Mouse (Mus musculus) lung, embryonic 14.5 days (tissue): Measurements from ENCODE around the gene Cavin3. TPM values are rescaled to one million over a fixed set of nuclear protein-coding genes. Genes with fewer than 3 reads are reported as not detected.

Experiments used
- ATAC-seq: fragments of 200-750 bp; cut with Nextera tagmentation; 2 replicates; pipeline ENCODE4 v1.8.0; 2017; ENCODE audit warnings: mild to moderate bottlenecking, moderate TSS enrichment, moderate library complexity; ENCODE audit not compliant: insufficient read depth
- DNase-seq: peaks from one replicate; pipeline ENCODE4 v3.0.0-alpha.2; 2015
- H3K27ac ChIP-seq: fragments of 300-500 bp; sonication (generic); 2 replicates; pipeline ENCODE4 v1.5.1; 2014; ENCODE audit warnings: low read depth, mild to moderate bottlenecking, moderate library complexity
- H3K27me3 ChIP-seq: fragments of 300-500 bp; sonication (generic); 2 replicates; pipeline ENCODE4 v1.6.1; 2014; ENCODE audit warnings: low read length, control low read depth; ENCODE audit not compliant: insufficient read depth
- H3K36me3 ChIP-seq: fragments of 300-500 bp; sonication (generic); 2 replicates; pipeline ENCODE4 v1.6.1; 2014; ENCODE audit warnings: control low read depth; ENCODE audit not compliant: insufficient read depth
- H3K4me1 ChIP-seq: fragments of 300-500 bp; sonication (generic); 2 replicates; pipeline ENCODE4 v1.6.1; 2014; ENCODE audit warnings: antibody characterized with exemption, control low read depth; ENCODE audit not compliant: insufficient read depth
- H3K4me2 ChIP-seq: fragments of 300-500 bp; sonication (generic); 2 replicates; pipeline ENCODE4 v1.6.1; 2014; ENCODE audit warnings: mild to moderate bottlenecking
- H3K4me3 ChIP-seq: fragments of 300-500 bp; sonication (generic); 2 replicates; pipeline ENCODE4 v1.5.1; 2014; ENCODE audit warnings: low read depth, low read length
- H3K9ac ChIP-seq: fragments of 300-500 bp; sonication (generic); 2 replicates; pipeline ENCODE4 v1.6.1; 2014
- H3K9me3 ChIP-seq: fragments of 300-500 bp; sonication (generic); 2 replicates; pipeline ENCODE4 v1.6.1; 2016; ENCODE audit warnings: low read depth, low read length, control low read depth
- CTCF ChIP-seq: IDR thresholded peaks from 2 replicates; pipeline ENCODE4 v1.5.1; 2016; ENCODE audit warnings: antibody characterized with exemption, low read depth
- WGBS: fragments of 180-500 bp; shearing (Covaris S2); extraction: QIAGEN DNeasy Blood & Tissue Kit; methylation state at CpG from one replicate; pipeline ENCODE4 v1.1.7; 2014; 5-methylcytosine and 5-hydroxymethylcytosine counted together
- polyA plus RNA-seq: library from polyadenylated mRNA; unstranded; fragments of >200 nt; fragmentation: Nextera tagmentation; extraction: Ambion mirVana; gene quantifications from 2 replicates; pipeline ENCODE4 v1.2.1, GENCODE M21; 2014

The Cavin3 gene
- polyA plus RNA-seq, 1 experiment from 2014 or later, result 96.1 TPM

- DNase-seq (no peak), ATAC-seq (no peak)
- WGBS, result 27% methylated on average over 4 of the region's 4 CpGs
- H3K27me3 ChIP-seq, result no peaks in the 10 kb centered on the region
- no peaks in the 10 kb centered on the region for H3K36me3 ChIP-seq
- no peak overlapping the region for H3K9ac ChIP-seq
- no peak overlapping the region for H3K4me3 ChIP-seq
- TF ChIP-seq CTCF, result no peak
- H3K4me2 ChIP-seq, result no peak overlapping the region
- H3K4me1 ChIP-seq, result no peaks in the 10 kb centered on the region
- no peak overlapping the region for H3K27ac ChIP-seq
- H3K9me3 ChIP-seq, result no peaks in the 10 kb centered on the region
Measured at GRCm38 (mm10) chr7:105441426-105441825, 40.7 kb downstream of the Cavin3 start.

DNA sequence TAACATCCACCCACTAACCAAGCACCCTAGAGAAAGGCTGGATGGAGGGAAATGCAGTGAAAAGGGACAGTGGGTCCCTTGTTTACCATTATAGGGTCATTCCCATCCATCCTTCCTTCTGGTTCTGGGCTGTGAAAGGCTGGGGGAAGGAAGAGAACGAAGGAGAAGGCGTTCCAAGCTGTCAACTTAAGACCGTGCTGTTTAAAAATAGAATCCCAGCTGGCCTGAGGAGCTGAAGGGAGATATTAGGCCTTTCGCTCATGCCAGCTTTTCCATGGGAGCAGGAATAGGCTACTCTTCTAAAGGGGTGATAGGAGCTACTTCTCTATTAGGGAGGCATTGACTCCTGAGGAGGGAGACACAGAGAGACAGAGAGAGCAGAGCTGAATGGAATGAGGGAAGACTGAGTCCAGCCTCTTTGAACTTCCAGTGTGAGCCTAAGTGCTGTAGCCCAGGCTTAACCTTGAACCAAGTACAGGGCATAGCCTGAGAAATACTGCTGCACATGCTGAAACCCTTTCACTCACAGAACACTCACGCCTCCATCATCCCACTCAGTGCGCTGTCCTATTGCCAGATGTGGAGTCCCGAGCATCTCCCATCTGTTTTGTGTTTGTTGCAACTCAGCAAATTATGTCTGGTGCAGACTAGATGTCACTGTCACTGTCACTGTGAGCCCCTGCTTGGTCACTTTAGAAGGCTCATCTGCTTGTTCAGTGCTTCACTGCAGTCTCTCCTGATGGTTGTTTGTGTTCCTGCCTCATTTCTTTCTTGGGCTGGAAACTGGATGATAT lies 43.9 kb downstream of the Cavin3 start:
- ATAC-seq (peak; percentile 78), DNase-seq (peak; percentile 69)
- H3K27ac ChIP-seq, result no peak overlapping the region
- H3K9ac ChIP-seq, result no peak overlapping the region
- no peaks in the 10 kb centered on the region for H3K4me1 ChIP-seq
- H3K36me3 ChIP-seq, result no peaks in the 10 kb centered on the region
- no peak for TF ChIP-seq CTCF
- WGBS, result 41% methylated on average over 7 of the region's 7 CpGs
- no peaks in the 10 kb centered on the region for H3K27me3 ChIP-seq
- H3K4me2 ChIP-seq, result no peak overlapping the region
- no peak overlapping the region for H3K4me3 ChIP-seq
- H3K9me3 ChIP-seq, result no peaks in the 10 kb centered on the region

DNA sequence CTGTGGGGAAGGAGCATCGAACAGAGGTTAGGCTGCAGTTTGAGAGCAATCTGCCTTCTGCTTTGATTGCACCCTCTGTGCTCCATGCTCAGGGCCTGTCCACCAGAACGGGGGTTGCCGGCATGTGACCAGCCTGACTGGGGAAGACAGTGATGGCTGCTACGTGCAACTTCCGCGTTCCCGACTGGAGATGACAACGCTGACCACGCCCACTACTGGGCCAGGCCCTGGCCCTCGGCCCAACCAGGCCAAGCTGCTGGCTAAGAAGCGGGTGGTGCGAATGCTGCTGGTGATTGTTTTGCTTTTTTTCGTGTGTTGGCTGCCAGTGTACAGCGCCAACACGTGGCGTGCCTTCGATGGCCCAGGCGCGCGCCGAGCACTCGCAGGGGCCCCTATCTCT lies 47.3 kb downstream of the Cavin3 start:
- Histone ChIP-seq H3K36me3 (no peaks in the 10 kb centered on the region), H3K4me2 (no peak overlapping the region), H3K4me3 (no peak overlapping the region), H3K9ac (no peak overlapping the region), H3K4me1 (no peaks in the 10 kb centered on the region), H3K27ac (no peak overlapping the region), H3K27me3 (no peaks in the 10 kb centered on the region), H3K9me3 (no peaks in the 10 kb centered on the region)
- no peak for TF ChIP-seq CTCF
- peak; percentile 26 for DNase-seq
- WGBS, result 77% methylated on average over 22 of the region's 22 CpGs
- ATAC-seq, result no peak

- ATAC-seq, result no peak
- Histone ChIP-seq H3K27me3 (no peaks in the 10 kb centered on the region), H3K36me3 (no peaks in the 10 kb centered on the region)
Measured at GRCm38 (mm10) chr7:105433859-105434258, 48.2 kb downstream of the Cavin3 start.

GRCm38 (mm10) chr7:105432058-105432457 lies 50.0 kb downstream of the Cavin3 start:
- Histone ChIP-seq H3K4me2 (no peak overlapping the region), H3K4me1 (no peaks in the 10 kb centered on the region), H3K4me3 (no peak overlapping the region), H3K27me3 (no peaks in the 10 kb centered on the region), H3K36me3 (no peaks in the 10 kb centered on the region), H3K9ac (no peak overlapping the region), H3K9me3 (no peaks in the 10 kb centered on the region), H3K27ac (no peak overlapping the region)
- WGBS, result 25% methylated on average over 1 of the region's 1 CpGs
- ATAC-seq (no peak), DNase-seq (no peak)
- no peak for TF ChIP-seq CTCF

More at GRCm38 (mm10) chr7:105433859-105434258, 48.2 kb downstream of the Cavin3 start:
- 74% methylated on average over 17 of the region's 17 CpGs for WGBS
- Histone ChIP-seq H3K9me3 (no peaks in the 10 kb centered on the region), H3K4me1 (no peaks in the 10 kb centered on the region), H3K4me2 (no peak overlapping the region), H3K4me3 (no peak overlapping the region), H3K27ac (no peak overlapping the region), H3K9ac (no peak overlapping the region)
- TF ChIP-seq CTCF, result no peak
- DNase-seq, result no peak

Other genes starting within 250 kb of the Cavin3 start
- not detected in 2 replicates for gene Olfr688, start 194.2 kb downstream of the Cavin3 start, polyA plus RNA-seq
- gene Olfr689, start 171.1 kb downstream of the Cavin3 start, polyA plus RNA-seq, result not detected in 2 replicates
- gene Olfr690, start 148.2 kb downstream of the Cavin3 start, polyA plus RNA-seq, result not detected in 2 replicates
- not detected in 2 replicates for gene Olfr691, start 140.0 kb downstream of the Cavin3 start, polyA plus RNA-seq
- not detected in 2 replicates for gene Olfr692, start 114.1 kb downstream of the Cavin3 start, polyA plus RNA-seq
- gene Gm5901, start 107.3 kb downstream of the Cavin3 start, polyA plus RNA-seq, result not detected in 2 replicates
- 41.9 and 42.3 TPM in 2 replicates for gene Fam160a2, start 82.2 kb downstream of the Cavin3 start, polyA plus RNA-seq
- 0.07 TPM in 1 of 2 replicates, not detected in the other for gene Cnga4, start 77.7 kb downstream of the Cavin3 start, polyA plus RNA-seq
- gene Cckbr, start 56.6 kb downstream of the Cavin3 start, polyA plus RNA-seq, result 0.25 and 0.39 TPM in 2 replicates
- 38.7 and 38.9 TPM in 2 replicates for gene Smpd1, start 72.1 kb upstream of the Cavin3 start, polyA plus RNA-seq
- 36.6 and 37.6 TPM in 2 replicates for gene Apbb1, start 99.4 kb upstream of the Cavin3 start, polyA plus RNA-seq
- gene Hpx, start 117.8 kb upstream of the Cavin3 start, polyA plus RNA-seq, result 0.57 and 0.59 TPM in 2 replicates
- gene Trim3, start 151.3 kb upstream of the Cavin3 start, polyA plus RNA-seq, result 43.8 and 45.3 TPM in 2 replicates
- 200 and 201 TPM in 2 replicates for gene Timm10b, start 157.8 kb upstream of the Cavin3 start, polyA plus RNA-seq
- 84.1 and 84.2 TPM in 2 replicates for gene Arfip2, start 158.1 kb upstream of the Cavin3 start, polyA plus RNA-seq
- gene Gm45799, start 158.3 kb upstream of the Cavin3 start, polyA plus RNA-seq, result 22.9 and 31.9 TPM in 2 replicates
- gene Dnhd1, start 168.5 kb upstream of the Cavin3 start, polyA plus RNA-seq, result 0.84 and 1.0 TPM in 2 replicates